Mouse (Mus musculus) left cerebral cortex, adult 2 months (tissue): Measurements from ENCODE around the gene Hist1h4c. TPM values are rescaled to one million over a fixed set of nuclear protein-coding genes. Genes with fewer than 3 reads are reported as not detected.
A peak's percentile ranks its signal among the peaks of the same experiment; 100 is the strongest.

Source experiments
- DNase-seq, 2 experiments: peaks; one replicate each; pipeline ENCODE4 v3.0.0; 2021 to 2022; ENCODE audit warnings: low spot score in 2 of 2, mixed read lengths in 1 of 2; ENCODE audit errors: extremely low spot score in 1 of 2
- H3K27ac ChIP-seq: fragments of 200-600 bp; 2 replicates; pipeline ENCODE4 v1.8.1; 2022
- H3K4me3 ChIP-seq: fragments of 200-600 bp; 2 replicates; pipeline ENCODE4 v1.8.1; 2022
- CTCF ChIP-seq: fragments of 200-600 bp; IDR thresholded peaks from 2 replicates; pipeline ENCODE4 v1.8.1; 2022; ENCODE audit warnings: antibody characterized with exemption, mild to moderate bottlenecking, moderate library complexity
- intact Hi-C: fragments of 180-260 bp; cut with DNase I; formaldehyde crosslinking; loops from one replicate; pipeline ENCODE4 v1.15.1; 2025
- long read RNA-seq, 2 experiments: library from polyadenylated mRNA; stranded (forward); transcript quantifications; one replicate each; pipeline ENCODE4 v2.0.0; 2021; ENCODE audit warnings: borderline mapping rate in 2 of 2
- total RNA-seq, 2 experiments: library from RNA; stranded (reverse); gene quantifications; 2 replicates each; pipeline ENCODE4 v1.2.3; 2021

Hist1h4c gene
- 100 to 1,000 TPM; 103 TPM for total RNA-seq
- long read RNA-seq, experiment 1, partial matches to known transcripts: 0 of 1 reads
- long read RNA-seq, experiment 1, other reads (novel, unspliced or antisense): 0 of 1 reads
- long read RNA-seq, experiment 2: 0 reads

DNA sequence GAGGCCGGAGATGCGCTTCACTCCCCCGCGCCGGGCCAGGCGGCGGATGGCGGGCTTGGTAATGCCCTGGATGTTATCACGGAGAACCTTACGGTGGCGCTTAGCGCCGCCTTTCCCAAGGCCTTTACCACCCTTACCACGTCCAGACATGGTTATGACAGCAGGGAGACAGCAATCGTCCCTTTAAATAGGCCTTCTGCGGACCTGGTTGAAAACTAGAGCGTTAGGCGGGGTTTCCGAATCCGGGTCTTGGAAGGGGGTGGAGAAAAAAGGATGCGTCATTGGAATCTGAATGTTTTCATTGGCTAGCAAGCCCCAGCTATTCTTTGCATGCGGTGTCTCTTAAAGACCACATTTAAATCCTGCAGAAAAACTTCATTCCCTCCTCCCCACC, at the start of gene Hist1h4c:
TSS of gene Hist1h4c (minus strand) at position 155 of the 394 bp plus-strand sequence.
- TF ChIP-seq CTCF: no peak; the same call in 1 of the 2 replicates
- H3K4me3 ChIP-seq: peak within 1 kb of the TSS; percentile 62

DNA sequence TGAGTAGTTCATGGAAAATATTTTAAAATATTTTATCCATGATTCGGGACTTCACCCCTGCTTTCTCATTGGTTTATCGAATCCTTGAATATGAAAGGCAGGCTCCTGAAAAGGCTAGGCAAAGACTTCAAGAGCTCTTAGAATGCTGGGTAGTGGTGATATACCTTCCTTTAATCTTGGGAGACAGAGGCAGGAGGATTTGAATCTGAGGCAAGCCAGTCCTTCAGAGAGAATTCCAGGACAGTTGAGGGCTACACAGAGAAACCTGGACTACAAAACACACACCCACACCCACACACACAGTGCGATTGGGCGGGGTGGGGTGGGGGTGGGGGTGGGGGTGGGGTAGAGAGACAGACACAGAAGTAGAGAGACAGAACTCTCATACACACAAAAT, 49.6 kb upstream of the Hist1h4c start:
- no peak for DNase-seq
- no peak for TF ChIP-seq CTCF
- Histone ChIP-seq H3K4me3 (no peak overlapping the region), H3K27ac (0 out of 2 replicates have a peak overlapping the region, but pooled peaks have one; percentile 11)
- intact Hi-C loops: loop anchor here (2.0 to 10.0 kb wide), 2 partner anchors 165 to 313 kb away; no protein-coding TSS in a partner anchor

More for the DNA sequence above, at the start of gene Hist1h4c:
- intact Hi-C loops: loop anchor here (1.0 to 10.0 kb wide), 6 partner anchors 13 to 1943 kb away; partner anchors contain the start of genes Hist1h1b, Hist1h1e, Hist1h2ag and Hist1h2ak
- H3K27ac ChIP-seq: peak within 1 kb of the TSS; percentile 82
- peak; percentile 99 for DNase-seq

DNA sequence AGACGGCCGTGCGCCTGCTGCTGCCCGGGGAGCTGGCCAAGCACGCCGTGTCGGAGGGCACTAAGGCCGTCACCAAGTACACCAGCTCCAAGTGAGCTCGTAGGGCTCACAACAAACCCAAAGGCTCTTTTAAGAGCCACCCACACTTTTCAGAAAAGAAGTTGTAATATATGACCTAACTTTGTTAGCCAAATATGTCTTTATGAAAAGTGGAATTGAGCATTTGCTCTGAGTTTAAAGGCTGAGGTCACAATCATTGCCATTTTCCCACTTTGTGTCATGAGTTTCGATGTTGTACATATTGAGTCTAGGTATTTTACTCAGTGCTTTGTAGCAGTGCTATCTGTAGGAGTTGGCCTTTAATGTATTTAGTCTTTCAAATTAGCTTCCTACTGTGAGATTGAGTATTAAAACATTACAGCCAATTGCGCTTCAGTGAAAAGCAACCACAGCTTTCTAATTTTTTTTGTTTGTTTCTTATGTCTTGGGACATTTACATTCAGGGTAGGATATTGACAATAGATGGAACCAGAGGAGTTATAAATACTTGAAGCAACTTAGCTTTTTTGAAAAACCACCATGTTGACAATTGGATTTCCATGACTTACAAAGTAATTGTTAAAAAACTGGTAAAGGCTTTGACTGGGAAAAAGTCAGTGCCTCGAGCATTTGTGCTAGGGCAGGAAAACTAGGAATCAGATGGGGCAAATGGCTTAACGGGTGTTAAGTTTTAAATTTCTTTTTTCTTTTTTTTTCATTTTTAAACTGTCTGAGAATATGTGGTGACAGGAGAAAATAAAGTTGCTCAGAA, 49.0 kb upstream of the Hist1h4c start:
- DNase-seq: no peak
- H3K4me3 ChIP-seq: peak overlapping the region; percentile 55
- intact Hi-C loops: loop anchor here (2.0 to 10.0 kb wide), 2 partner anchors 164 to 312 kb away; no protein-coding TSS in a partner anchor
- H3K27ac ChIP-seq: peak overlapping the region; percentile 98
- no peak for TF ChIP-seq CTCF

DNA sequence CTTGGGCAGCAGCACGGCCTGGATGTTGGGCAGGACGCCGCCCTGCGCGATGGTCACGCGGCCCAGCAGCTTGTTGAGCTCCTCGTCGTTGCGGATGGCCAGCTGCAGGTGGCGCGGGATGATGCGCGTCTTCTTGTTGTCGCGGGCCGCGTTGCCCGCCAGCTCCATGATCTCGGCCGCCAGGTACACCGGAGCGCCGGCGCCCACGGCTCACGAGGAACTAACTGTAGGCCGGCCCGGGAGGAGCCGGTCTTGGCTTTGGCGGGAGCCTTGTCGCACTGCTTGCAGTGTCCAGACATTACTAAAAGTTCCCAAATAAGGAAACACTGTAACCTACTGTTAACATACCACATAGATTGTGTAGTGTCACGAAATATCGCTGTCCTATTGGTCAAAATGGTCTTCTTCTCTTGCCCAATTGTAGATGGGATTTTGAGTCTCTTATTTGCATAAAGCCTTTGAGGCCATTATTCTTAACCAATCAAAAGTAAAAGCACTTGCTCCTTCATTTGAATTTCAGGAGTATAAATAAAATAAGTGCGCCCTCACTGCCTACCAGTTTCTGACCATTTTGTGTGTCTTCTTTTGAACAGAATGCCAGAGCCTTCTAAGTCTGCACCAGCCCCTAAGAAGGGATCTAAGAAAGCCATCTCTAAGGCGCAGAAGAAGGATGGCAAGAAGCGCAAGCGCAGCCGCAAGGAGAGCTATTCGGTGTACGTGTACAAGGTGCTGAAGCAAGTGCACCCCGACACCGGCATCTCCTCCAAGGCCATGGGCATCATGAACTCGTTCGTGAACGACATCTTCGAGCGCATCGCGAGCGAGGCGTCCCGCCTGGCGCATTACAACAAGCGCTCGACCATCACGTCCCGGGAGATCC, 48.2 kb upstream of the Hist1h4c start, which contains the start of gene Hist1h2bb:
TSS of gene Hist1h2bb (plus strand) at position 534 of the 880 bp plus-strand sequence.
- H3K4me3 ChIP-seq: peak within 1 kb of the TSS; percentile 55
- intact Hi-C loops: loop anchor here (2.0 to 10.0 kb wide), 2 partner anchors 164 to 312 kb away; no protein-coding TSS in a partner anchor
- peak; percentile 66 for DNase-seq
- peak within 1 kb of the TSS; percentile 98 for H3K27ac ChIP-seq

DNA sequence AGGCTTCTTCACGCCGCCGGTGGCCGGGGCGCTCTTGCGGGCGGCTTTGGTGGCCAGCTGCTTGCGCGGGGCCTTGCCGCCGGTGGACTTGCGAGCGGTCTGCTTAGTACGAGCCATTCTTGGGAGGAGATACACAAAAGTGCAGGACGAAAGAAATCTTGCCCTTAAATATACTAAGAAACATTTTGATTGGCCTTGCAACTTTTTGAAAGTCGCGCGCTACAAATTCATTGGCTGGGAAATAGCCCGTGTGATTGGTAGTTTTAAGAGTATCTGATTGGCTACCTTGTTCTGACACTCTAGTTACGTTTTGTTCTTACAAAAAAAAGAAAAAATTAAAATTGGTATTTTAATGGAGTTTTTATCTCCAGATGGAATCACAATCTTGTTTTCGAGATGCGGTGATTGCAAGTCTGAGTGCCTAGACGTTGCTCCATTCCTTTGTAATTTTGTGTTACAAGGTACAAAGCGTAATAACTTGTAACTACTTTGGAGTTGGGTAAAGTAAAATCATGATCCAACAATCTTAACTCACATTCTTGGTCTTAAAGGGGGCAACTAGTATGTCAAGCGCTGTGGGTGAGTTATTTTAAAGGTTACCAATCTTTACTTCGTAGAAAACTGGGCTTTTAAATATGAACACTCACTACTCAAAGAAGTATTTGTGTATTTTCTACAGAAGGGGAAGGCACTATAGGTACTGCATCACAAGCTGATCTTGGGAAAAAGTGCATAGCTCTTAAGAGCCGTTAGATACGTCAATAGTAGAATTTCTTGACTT, 47.3 kb upstream of the Hist1h4c start, which contains the start of gene Hist1h3c:
TSS of gene Hist1h3c (minus strand) at position 222 of the 781 bp plus-strand sequence.
- peak within 1 kb of the TSS; percentile 55 for H3K4me3 ChIP-seq
- DNase-seq: peak; percentile 81 to 84
- intact Hi-C loops: loop anchor here (2.0 to 10.0 kb wide), 2 partner anchors 163 to 311 kb away; no protein-coding TSS in a partner anchor

DNA sequence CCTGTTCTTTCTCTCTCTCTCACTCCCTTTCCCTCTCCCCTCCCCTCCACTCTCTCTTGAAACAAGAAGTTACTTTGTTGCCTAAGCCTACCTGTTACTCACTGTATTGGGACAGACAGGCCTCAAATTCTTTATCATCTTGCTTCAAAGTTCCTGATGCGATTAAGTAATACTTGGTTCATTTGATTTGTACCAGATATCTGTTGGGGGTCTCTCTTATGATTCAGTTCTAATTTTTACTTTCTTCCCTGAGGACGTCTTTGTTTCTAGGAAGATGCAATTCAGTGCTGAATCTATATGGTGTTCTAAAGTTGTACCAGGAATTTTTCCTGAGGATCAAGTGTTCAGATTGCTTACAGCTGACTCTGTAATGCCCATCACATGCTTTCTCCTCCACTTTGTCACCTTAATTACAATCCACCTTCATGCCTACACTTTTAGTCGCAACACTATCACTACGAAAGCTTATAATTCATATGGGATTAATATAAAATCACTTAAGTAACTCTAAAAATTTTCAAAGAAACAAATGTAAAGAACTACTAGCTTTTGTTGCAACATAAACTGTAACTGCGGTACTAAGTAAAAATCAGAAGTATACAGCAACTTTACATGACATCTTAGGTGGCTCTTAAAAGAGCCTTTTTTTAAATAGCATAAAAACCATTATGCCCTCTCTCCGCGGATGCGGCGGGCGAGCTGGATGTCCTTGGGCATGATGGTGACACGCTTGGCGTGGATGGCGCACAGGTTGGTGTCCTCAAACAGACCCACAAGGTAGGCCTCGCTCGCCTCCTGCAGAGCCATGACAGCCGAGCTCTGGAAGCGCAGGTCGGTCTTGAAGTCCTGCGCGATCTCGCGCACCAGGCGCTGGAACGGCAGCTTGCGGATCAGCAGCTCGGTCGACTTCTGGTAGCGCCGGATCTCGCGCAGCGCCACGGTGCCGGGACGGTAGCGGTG, 46.4 kb upstream of the Hist1h4c start:
- H3K4me3 ChIP-seq: no peak overlapping the region; the same call in 1 of the 2 replicates
- H3K27ac ChIP-seq: no peak overlapping the region
- no peak for DNase-seq
- intact Hi-C loops: loop anchor here (10.0 kb wide), 1 partner anchor 310 kb away; no protein-coding TSS in a partner anchor
- no peak for TF ChIP-seq CTCF

More for the DNA sequence above, 47.3 kb upstream of the Hist1h4c start, which contains the start of gene Hist1h3c:
- peak; percentile 5; the same call in 1 of the 2 replicates for TF ChIP-seq CTCF
- peak within 1 kb of the TSS; percentile 98 for H3K27ac ChIP-seq

DNA sequence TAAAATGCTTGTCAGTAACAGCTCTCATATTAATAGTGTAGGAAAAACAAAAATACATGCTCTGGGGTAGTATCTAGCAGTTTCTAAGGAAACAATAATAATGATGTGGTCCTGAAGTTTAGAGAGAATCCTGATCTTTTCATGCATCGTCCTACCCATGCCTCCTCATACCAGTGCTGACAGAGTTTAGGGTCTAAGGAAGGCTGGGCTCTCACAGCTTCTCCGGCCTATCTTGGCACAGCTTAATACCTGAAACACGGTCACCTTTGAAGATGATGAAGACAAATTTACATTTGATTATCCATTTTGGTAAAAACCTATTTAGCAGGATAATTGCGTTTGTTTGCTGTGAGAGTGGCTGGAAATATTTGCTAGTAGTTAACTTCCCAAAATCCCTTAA, 45.7 kb upstream of the Hist1h4c start:
- no peak for TF ChIP-seq CTCF
- Histone ChIP-seq H3K4me3 (no peak overlapping the region), H3K27ac (no peak overlapping the region)
- DNase-seq: no peak
- intact Hi-C loops: loop anchor here (10.0 kb wide), 1 partner anchor 309 kb away; no protein-coding TSS in a partner anchor

DNA sequence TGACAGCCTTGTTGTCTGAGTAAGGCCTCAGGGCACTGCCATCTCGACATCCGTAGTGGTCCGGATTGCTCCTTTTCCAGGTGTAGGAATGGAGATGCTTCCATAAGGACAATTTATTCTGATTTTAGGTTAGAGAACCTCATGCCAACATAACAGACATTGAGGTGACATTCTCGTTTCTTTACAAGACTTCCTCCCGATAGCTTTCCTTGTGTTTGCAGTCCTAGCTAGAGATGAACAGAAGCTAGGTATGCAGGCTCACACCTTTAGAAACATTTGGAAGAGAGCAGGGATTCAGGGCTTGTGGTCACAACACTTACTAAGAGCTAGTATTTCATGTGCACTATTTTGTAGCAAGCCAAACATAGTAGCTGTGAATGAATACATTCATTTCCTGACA, 45.0 kb upstream of the Hist1h4c start:
- DNase-seq: no peak
- Histone ChIP-seq H3K4me3 (no peak overlapping the region), H3K27ac (no peak overlapping the region)
- no peak for TF ChIP-seq CTCF
- intact Hi-C loops: loop anchor here (10.0 kb wide), 1 partner anchor 308 kb away; no protein-coding TSS in a partner anchor

DNA sequence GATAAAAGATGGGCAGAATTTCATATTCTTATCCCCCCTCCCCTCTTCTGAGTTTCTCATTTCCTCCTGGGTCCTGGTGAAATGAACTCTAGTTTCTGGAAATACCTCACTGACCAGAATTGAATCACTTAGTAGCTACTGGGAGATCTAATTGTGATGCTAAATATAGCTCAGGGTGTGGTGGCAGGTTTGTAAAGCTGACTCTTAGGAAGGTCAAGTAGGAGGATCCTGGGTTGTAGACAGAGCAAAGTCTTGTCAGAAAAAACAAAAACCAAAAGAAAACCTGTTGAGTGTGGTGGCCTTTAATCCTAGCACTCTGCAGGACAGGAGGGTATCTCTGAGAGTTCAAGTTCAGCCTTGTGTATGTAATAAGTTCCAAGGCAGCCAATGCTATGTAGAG, 43.8 kb upstream of the Hist1h4c start:
- no peak for DNase-seq
- TF ChIP-seq CTCF: no peak
- intact Hi-C loops: loop anchor here (10.0 kb wide), 1 partner anchor 307 kb away; no protein-coding TSS in a partner anchor

More for the DNA sequence above, 43.8 kb upstream of the Hist1h4c start:
- H3K4me3 ChIP-seq: no peak overlapping the region
- no peak overlapping the region for H3K27ac ChIP-seq
